Mouse (Mus musculus) retina, embryonic 14.5 days (tissue): ENCODE data around the gene Mus81.

Experiments
- DNase-seq: peaks from one replicate; pipeline ENCODE4 v3.0.0-alpha.2; 2015; ENCODE audit warnings: low spot score

The Mus81 gene

DNA sequence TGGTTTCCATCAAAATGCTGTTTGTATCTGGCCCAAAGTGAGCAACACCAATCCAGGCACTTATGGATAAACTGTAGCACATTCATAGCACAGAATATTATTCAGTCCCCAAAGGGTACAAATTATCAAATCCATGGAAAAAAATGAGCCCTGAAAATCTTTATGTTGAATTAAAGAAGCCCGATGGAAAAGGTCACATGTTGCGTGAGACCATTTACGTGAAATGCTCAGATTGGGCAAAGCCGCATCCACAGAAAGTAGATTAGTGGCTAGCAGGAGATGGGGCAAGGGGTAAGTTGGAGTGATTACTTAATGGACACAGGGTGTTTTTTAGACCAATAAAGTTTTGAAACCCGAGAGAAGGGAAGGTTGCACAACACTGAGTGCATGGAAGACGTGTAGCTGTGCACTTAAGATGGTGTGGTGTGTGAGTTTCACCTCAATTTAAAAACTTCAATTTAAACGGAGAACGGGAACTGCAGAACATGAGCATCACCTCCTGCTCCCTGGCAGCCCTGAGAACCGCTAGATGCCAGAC, 43.8 kb downstream of the Mus81 start:
- no peak for DNase-seq

- no peak for DNase-seq
Observed at GRCm38 (mm10) chr19:5433951-5434350, 54.3 kb downstream of the Mus81 start.

DNA sequence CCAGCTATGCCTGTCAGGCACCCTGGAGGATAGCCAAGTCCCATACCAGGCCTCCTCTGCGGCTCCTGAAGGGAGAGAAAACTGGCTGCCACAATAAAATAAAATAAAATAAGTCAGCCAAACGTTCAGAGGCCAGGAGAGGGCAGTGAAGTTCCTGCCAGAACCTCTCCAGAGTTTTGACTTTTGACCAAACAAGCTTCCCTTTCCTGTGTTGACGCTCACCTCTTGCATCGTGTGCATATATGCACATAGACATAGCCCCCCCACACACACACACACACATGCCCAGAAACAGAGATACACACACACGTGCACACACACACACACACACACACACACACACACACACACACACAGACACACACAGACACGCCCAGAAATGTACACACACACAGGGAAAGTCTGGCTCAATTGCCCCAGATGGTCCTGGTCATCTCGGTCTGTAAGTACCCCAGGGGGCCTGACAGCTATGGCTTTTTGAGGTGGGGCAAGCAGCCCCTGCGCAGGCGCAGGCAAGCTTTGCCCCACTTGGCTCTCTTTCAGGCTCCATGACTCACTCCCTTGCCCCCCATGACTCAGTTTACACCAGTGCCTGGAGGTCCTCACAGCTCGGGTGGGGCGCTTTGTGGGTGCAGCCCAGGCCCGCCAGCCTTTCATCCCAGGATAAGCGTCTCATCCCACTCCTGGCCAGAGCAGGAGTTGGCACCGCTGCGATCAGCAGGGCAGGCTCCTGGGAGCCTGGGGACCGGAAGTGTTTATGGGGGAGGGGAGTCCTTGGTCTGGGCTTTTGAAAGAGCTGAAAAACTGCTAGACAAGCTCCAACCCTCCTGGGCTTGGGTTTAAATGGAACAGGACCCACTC, 55.0 kb downstream of the Mus81 start:
- DNase-seq = peak; percentile 48
